Mouse (Mus musculus): ENCODE results near the gene Ephb4.

The Ephb4 gene

GRCm38 (mm10) chr5:137373371-137373950 lies 23.6 kb downstream of the Ephb4 start:
- peak; percentile 10 for DNase-seq

- no peak for DNase-seq
Measured at GRCm38 (mm10) chr5:137374521-137375080, 24.7 kb downstream of the Ephb4 start.

DNA sequence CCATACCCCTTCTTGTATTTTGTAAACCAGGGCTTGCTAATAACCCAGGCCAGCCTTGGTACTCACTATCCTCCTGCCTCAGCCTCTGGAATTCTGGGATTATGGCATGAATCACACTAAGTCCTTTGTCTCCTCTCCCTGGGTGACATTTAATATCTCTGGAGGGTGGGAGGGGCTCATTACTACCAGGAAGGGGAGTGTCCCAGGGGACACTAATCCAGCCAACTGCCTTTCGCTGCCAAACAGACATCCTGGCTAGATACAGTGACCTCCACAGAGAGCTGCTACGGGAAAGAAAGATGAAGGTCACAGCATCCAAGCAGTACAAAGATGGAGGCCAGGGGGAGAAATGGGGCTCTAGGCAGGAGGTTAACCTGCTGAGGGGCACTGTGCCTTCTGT lies 25.7 kb downstream of the Ephb4 start:
- DNase-seq: peak; percentile 78

- DNase-seq: peak; percentile 72
Measured at GRCm38 (mm10) chr5:137376198-137376597, 26.3 kb downstream of the Ephb4 start.

DNA sequence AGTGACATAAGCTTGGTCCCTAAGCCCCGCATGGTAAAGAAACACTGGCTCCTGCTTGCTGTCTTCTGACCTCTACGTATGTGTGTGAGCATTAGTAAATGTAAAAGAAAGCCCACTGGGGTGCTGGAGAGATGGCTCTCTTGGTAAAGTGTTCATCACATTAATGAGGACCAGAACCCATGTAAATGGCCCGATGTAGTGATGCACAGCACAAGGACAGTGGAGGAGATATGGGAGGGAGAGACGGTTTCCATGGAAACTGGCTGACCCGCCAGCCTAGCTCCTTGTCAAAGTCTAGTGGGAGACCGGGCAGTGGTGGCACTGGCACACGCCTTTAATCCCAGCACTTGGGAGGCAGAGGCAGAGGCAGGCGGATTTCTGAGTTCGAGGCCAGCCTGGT lies 26.8 kb downstream of the Ephb4 start:
- peak; percentile 29 for DNase-seq

- DNase-seq: peak; percentile 59
Measured at GRCm38 (mm10) chr5:137377176-137377575, 27.3 kb downstream of the Ephb4 start.

DNA sequence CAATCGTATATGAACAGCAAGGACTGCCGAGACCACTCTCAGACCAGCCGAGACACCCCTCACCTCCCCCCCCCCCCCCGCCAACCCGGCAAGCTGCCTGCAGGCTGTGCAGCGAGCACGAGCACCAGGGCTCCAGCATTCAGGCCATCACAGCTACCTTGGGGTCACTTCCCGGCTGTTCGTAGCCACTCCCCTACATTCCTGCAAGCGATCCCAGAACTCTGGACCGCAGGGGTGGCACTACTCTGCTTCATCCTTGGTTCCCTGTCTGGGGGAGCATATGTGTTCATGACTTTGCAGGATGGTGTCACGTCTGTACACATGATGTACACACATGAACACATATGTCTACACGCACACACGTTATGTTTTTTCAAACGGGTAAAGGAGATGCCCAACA lies 27.7 kb downstream of the Ephb4 start:
- peak; percentile 30 for DNase-seq

- DNase-seq: peak; percentile 77
Measured at GRCm38 (mm10) chr5:137381152-137381551, 31.2 kb downstream of the Ephb4 start.

- no peak for DNase-seq
Measured at GRCm38 (mm10) chr5:137383441-137383840, 33.5 kb downstream of the Ephb4 start.

- DNase-seq: no peak
Measured at GRCm38 (mm10) chr5:137386712-137387111, 36.8 kb downstream of the Ephb4 start.

DNA sequence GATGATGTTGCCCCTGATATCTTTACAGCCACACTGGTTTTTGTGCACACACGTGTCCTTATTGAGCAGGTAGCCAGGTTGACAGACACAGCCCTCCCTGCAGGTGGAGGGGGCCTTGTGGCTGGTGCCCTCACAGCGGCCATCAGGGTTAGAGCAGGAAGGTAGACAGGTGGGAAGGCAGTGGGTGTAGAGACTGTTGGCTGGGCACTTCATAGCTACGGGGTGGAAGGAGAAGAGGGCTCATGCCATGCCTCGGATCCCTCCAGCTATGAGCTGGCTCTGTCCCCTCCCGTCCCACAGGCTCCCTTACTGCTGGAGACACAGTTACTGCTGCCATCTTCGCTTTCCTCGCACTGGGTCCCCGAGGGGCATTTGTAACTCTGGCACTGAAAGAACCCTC lies 41.7 kb downstream of the Ephb4 start:
- DNase-seq: no peak

DNA sequence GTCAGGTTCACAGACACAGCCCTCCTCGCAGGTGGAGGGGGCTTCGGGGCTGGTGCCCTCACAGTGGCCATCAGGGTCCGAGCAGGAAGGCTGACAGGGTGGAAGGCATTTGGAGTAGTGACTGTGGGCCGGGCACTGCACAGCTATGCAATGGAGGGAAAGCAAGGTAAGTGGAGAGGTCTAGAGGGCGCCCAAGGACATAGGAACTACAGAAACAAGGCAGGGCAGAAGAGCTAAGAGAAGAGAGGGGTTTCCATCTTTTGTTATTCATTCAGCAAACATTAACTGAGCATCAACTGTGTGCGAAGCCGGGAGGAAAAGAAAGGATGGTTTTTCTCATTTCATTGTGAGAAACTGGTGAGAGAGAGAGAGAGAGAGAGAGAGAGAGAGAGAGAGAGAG lies 44.5 kb downstream of the Ephb4 start:
- no peak for DNase-seq

GRCm38 (mm10) chr5:137404081-137404480 lies 54.2 kb downstream of the Ephb4 start:
- DNase-seq: no peak

DNA sequence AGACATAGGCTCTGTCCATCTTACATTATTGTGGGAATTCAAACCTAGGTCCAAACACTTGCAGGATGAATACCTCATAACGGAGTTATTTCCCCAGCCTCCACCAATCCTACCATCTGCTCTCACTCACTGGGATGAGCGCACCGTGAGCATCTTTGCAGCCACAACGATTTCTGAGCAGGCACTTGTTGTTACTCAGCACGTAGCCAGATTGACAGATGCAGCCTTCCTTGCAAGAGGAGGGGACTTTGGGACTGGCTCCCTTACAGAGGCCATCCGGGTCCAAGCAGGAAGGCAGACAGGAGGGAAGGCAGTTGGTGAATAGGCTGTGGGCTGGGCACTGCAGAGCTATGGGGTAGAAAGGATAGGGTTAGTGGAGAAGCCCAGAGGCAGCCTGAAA lies 59.5 kb downstream of the Ephb4 start:
- DNase-seq: no peak

- no peak for DNase-seq
Measured at GRCm38 (mm10) chr5:137410066-137410465, 60.2 kb downstream of the Ephb4 start.

DNA sequence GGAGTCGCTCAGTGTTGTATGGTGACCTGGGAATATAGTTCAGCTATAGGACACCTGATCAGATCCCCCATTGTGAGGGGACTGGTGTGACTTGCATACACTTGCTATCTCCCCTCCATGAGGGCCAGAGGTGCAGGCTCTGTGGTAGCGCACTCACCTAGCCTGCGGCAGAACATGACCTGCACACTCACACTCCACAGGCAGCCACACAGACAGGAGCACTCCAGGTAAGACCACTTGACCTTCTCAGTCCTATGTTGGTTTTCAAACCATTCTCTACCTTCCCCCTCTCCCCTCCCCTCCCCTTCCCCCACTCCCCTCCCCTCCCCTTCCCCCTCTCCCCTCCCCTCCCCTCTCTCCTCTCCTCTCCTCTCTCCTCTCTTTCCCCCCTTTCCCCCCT lies 60.6 kb downstream of the Ephb4 start:
- DNase-seq: no peak

DNA sequence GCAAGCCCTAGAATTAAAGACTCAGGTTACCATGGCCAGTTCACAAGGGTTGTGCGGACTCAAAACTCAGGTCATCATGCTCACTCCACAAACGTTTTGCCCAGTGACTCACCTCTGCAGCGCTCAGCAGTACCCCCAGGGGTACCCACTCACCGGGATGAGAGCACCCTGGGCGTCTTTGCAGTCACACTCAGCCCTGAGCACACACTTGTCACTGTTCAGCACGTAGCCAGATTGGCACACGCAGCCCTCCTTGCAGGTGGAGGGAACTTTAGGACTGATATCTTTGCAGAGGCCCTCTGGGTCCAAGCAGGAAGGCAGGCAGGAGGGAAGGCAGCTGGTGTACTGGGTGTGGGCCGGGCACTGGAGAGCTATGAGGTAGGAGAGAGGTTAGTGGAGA lies 61.3 kb downstream of the Ephb4 start:
- no peak for DNase-seq

- DNase-seq: no peak
Measured at GRCm38 (mm10) chr5:137414253-137414652, 64.3 kb downstream of the Ephb4 start.

- peak; percentile 57 for DNase-seq
Measured at GRCm38 (mm10) chr5:137419105-137419504, 69.2 kb downstream of the Ephb4 start.

- DNase-seq: no peak
Measured at GRCm38 (mm10) chr5:137419841-137420240, 69.9 kb downstream of the Ephb4 start.

DNA sequence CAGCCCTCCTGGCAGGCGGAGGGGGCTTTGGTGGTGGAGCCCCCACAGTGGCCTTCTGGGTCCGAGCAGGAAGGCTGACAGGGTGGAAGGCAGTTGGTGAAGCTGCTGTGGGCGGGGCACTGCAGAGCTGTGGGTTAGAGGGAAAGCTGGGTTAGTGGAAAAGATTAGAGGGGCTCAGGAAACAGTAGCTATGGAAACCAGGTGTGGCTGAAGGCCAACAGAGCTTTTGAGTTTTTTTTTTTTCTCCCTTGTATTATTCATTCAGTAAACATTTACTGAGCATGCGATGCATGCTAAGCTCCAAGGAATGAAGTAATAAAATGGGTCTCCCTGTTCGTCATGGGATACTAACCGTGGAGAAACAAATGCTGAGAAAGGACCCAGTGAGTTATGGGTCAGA lies 75.7 kb downstream of the Ephb4 start:
- no peak for DNase-seq
